Comparison of ENCODE assay signal across 12 mouse cellular contexts in the genomic region with DNA sequence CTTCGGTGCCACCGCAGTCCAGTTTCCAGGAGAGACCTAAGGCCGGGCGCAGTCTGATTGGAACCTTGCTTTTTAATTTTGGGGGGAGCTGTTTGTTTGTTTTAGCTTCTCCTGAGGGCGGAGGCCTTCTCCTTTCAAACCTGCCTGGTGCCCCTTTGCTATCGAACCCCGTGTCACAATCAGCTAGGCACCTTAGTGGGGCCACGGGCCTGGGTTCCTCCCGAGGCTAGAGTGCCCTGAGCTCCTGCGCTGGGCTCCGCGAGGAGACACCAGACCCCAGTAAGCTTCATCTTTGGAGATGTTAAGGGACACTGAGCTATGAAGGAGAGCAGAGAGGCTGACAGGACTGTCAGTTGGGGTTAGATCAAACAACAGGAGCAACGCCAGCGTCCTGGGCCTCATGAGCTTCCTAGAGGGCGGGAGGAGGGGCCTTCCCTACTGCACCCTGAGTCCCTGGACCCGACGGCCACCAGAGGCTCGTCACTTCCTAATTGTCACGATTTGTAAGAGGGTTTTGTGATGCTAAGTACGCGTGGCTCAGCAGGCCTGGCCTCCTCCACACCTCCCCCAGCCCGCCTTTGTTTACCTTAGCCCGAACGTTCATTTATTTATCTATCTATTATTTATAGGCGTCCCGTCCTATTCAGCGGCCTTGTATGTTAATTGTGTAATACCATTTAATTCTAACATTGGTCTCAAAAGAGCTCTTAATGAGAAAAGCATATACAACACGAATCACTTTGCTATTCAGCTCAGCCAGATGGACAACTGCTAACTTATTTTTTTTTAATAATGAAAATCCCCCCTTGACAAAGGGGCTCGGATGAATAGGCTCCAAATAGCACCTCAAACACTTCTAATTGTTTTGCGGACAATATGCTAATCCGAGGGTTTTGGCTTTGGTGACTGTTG. TPM values are rescaled to one million over a fixed set of nuclear protein-coding genes. Genes with fewer than 3 reads are reported as not detected.
DNase-seq lines count a peak whose midpoint lies in the region; ATAC-seq lines count a peak whose summit lies in the region.
"Had no signal": no experiment of that assay in that cellular context is flagged by ENCODE, and none has a peak within 500 bp of the region (broad histone marks: within the 10 kb centered on the region; RNA-seq: fewer than 3 reads in every experiment).

No protein-coding gene starts in this region.

- peak overlapping the region; percentile 9; the same call in 1 of the 2 replicates for H3K4me2 ChIP-seq in forebrain, embryonic 14.5 days (ENCODE audit: low read length)
- H3K4me2 ChIP-seq in midbrain, embryonic 11.5 days, result peak overlapping the region; percentile 36

- peak; percentile 49 for ATAC-seq in forebrain, embryonic 14.5 days
- peak; percentile 81 for ATAC-seq in midbrain, embryonic 11.5 days (ENCODE audit: low FRiP score)

- H3K27ac ChIP-seq in forebrain, embryonic 14.5 days (ENCODE audit: low read depth, low read length), result no peak overlapping the region
- H3K27ac ChIP-seq in midbrain, embryonic 11.5 days (ENCODE audit: low read depth, low read length), result peak overlapping the region; percentile 41; the same call in 1 of the 2 replicates
- H3K27ac ChIP-seq: kidney, embryonic 15.5 days; macrophage had no signal

- H3K36me3 ChIP-seq in forebrain, embryonic 14.5 days (ENCODE audit: control insufficient read depth, insufficient read depth, low read length), result no peaks in the 10 kb centered on the region
- H3K36me3 ChIP-seq in midbrain, embryonic 11.5 days (ENCODE audit: control insufficient read depth, insufficient read depth, low read length), result no peaks in the 10 kb centered on the region
- H3K36me3 ChIP-seq: kidney, embryonic 15.5 days had no signal

- peaks cover 91% of the 10 kb centered on the region for H3K27me3 ChIP-seq in forebrain, embryonic 14.5 days (replicated peaks; ENCODE audit: control insufficient read depth, insufficient read depth, low read length)
- peaks cover 97% of the 10 kb centered on the region for H3K27me3 ChIP-seq in midbrain, embryonic 11.5 days (ENCODE audit: control insufficient read depth, insufficient read depth, low read length)

- H3K9ac ChIP-seq in forebrain, embryonic 14.5 days (ENCODE audit: low read length), result no peak overlapping the region
- H3K9ac ChIP-seq in midbrain, embryonic 11.5 days (ENCODE audit: low read length), result no peak overlapping the region
- H3K9ac ChIP-seq: kidney, embryonic 15.5 days had no signal

- WGBS in forebrain, embryonic 14.5 days, result 2% methylated on average over 31 of the region's 31 CpGs
- under 1% methylated on average over 31 of the region's 31 CpGs for WGBS in midbrain, embryonic 11.5 days

- no peaks in the 10 kb centered on the region for H3K9me3 ChIP-seq in forebrain, embryonic 14.5 days (replicated peaks; ENCODE audit: control insufficient read depth, low read length)
- no peaks in the 10 kb centered on the region for H3K9me3 ChIP-seq in midbrain, embryonic 11.5 days (ENCODE audit: control insufficient read depth, low read length)
- H3K9me3 ChIP-seq: kidney, embryonic 15.5 days had no signal

- peak; percentile 6 for DNase-seq in right cerebral cortex, postnatal 4 days
- DNase-seq in right cerebral cortex, adult 18-20 months, result no peak
- peak; percentile 52 for DNase-seq in forebrain, embryonic 14.5 days (ENCODE audit: low spot score)
- peak; percentile 96 for DNase-seq in midbrain, embryonic 11.5 days (ENCODE audit: low spot score, missing footprints)
- DNase-seq in frontal cortex, postnatal 25 days (ENCODE audit: low spot score in 2 of 2), result no peak
- no peak for DNase-seq in frontal cortex, adult 2 months (ENCODE audit: extremely low spot score in 1 of 2, low spot score in 1 of 2)
- DNase-seq in cerebellum, adult 11 months, result no peak
- DNase-seq in adipocyte (ENCODE audit: low spot score), result no peak

- no peak overlapping the region for H3K4me3 ChIP-seq in forebrain, embryonic 14.5 days (ENCODE audit: low read depth, low read length)
- H3K4me3 ChIP-seq in midbrain, embryonic 11.5 days (ENCODE audit: low read depth, low read length), result peak overlapping the region; percentile 9; the same call in 1 of the 2 replicates

- peaks cover 15% of the 10 kb centered on the region for H3K4me1 ChIP-seq in forebrain, embryonic 14.5 days (ENCODE audit: control insufficient read depth, insufficient read depth, low read length)
- peaks cover 39% of the 10 kb centered on the region for H3K4me1 ChIP-seq in midbrain, embryonic 11.5 days (ENCODE audit: control insufficient read depth, insufficient read depth, low read length)

RNA-seq across cellular contexts. Expression of gene Sox14, which starts 3.5 kb away (rescaled TPM):
- 2.8 and 3.6 TPM in 2 replicates for polyA plus RNA-seq in forebrain, embryonic 14.5 days (2014; fragmentation: Nextera tagmentation; extraction: Ambion mirVana)
- 12.4 and 14.0 TPM in 2 replicates for polyA plus RNA-seq in midbrain, embryonic 11.5 days (2014; fragmentation: Nextera tagmentation; extraction: Ambion mirVana)
- polyA plus RNA-seq in frontal cortex, adult 2 months (2012; rRNA removed), result not detected in 2 replicates
- polyA plus RNA-seq: heart, postnatal 0 days; kidney, embryonic 15.5 days; liver, adult 2 months; macrophage had no signal

Comparison
In these comparisons a context has a peak if more than half of its experiments do, and no peak if none do; other contexts are left out.
1. DNase-seq: peak in right cerebral cortex, postnatal 4 days (single experiment), forebrain, embryonic 14.5 days (single experiment) and midbrain, embryonic 11.5 days (single experiment); none in right cerebral cortex, adult 18-20 months (single experiment), frontal cortex, postnatal 25 days (0 of 2), frontal cortex, adult 2 months (0 of 2), cerebellum, adult 11 months (single experiment) and adipocyte (single experiment).